Mouse (Mus musculus): ENCODE results near the gene Psmc3.

GRCm38 (mm10) chr2:91110429-91110828 is 56.6 kb downstream of the Psmc3 start:
- TF ChIP-seq CTCF (IDR thresholded peaks at IDR 0.05; ENCODE audit: low read depth), result peak; percentile 40; the same call in 1 of the 2 replicates
- no peak for TF ChIP-seq EP300 (IDR thresholded peaks at IDR 0.05; ENCODE audit: low read depth)
